Mouse (Mus musculus): Measurements from ENCODE around the gene Wdr19. TPM values are rescaled to one million over a fixed set of nuclear protein-coding genes. Genes with fewer than 3 reads are reported as not detected.

Gene Wdr19
- polyA plus RNA-seq, 1 experiment, result not detected

- Histone ChIP-seq H3K36me3 (ENCODE audit: control insufficient read depth) (no peaks in the 10 kb centered on the region), H3K9me3 (ENCODE audit: control insufficient read depth, low read length) (no peaks in the 10 kb centered on the region), H3K27me3 (ENCODE audit: control insufficient read depth) (no peaks in the 10 kb centered on the region), H3K4me3 (replicated peaks) (no peak overlapping the region), H3K4me1 (ENCODE audit: control insufficient read depth) (no peaks in the 10 kb centered on the region)
- TF ChIP-seq GATA1 (IDR thresholded peaks at IDR 0.05; ENCODE audit: low read length) (no peak), TAL1 (IDR thresholded peaks at IDR 0.05; ENCODE audit: low read length) (no peak)
Measured at GRCm38 (mm10) chr5:65158696-65159305, 40.7 kb upstream of the Wdr19 start.

DNA sequence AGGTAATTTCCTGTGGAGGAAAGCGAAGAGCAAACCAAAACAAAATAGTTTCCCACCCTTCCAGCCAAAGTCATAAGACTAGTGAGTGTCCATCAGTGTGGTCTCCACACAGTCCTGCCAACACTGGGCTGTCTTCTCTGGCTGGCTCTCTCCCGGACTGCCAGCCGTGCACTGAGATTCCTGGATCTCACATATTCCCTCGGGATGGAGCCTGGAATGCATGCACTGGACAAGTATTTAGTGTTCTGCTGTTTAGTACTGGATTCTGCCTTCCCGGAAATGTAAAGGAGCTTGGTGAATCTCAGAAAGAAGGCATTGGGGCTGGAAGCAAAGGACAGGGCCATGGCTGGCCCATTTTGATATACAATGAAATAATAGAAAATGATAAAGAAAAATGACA lies 36.5 kb upstream of the Wdr19 start:
- H3K4me1 ChIP-seq (ENCODE audit: control insufficient read depth), result no peaks in the 10 kb centered on the region
- H3K27me3 ChIP-seq (ENCODE audit: control insufficient read depth), result no peaks in the 10 kb centered on the region
- H3K4me3 ChIP-seq (replicated peaks), result no peak overlapping the region
- peaks cover 7% of the 10 kb centered on the region; the same call in 1 of the 2 replicates for H3K36me3 ChIP-seq (ENCODE audit: control insufficient read depth)
- no peaks in the 10 kb centered on the region for H3K9me3 ChIP-seq (ENCODE audit: control insufficient read depth, low read length)
- no peak for TF ChIP-seq TAL1 (IDR thresholded peaks at IDR 0.05; ENCODE audit: low read length)
- no peak for TF ChIP-seq GATA1 (IDR thresholded peaks at IDR 0.05; ENCODE audit: low read length)

DNA sequence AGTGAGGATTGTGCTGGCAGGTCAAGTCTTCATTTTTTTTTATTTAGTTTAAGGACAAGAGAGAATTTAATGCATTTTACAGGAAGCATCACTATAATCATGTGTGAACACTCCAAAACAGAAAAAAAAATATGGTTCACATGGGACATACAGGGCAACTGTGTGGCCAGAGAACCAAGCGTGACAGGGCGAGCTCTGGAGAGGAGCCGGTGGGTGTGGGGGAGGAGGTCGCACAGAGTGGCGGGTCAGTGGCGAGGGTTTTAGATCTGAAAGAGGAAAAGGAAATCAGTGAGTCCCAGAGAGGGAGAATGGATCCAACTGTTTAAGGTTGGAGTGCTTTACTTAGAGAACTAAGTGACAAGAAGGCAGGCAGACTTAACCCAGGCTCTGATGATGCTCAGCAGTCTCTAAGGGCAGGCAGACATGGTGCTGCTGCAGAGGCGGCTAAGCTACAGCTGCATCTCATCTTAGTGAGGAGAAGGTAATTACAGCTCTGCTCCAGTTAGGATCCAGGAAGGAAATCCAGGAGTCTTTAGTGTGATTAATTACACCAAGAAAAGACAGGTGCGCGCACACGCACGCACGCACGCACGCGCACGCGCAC lies 35.9 kb upstream of the Wdr19 start:
- H3K27me3 ChIP-seq (ENCODE audit: control insufficient read depth), result no peaks in the 10 kb centered on the region
- peaks cover 7% of the 10 kb centered on the region; the same call in 1 of the 2 replicates for H3K36me3 ChIP-seq (ENCODE audit: control insufficient read depth)
- H3K4me3 ChIP-seq (replicated peaks), result no peak overlapping the region
- H3K9me3 ChIP-seq (ENCODE audit: control insufficient read depth, low read length), result no peaks in the 10 kb centered on the region
- TF ChIP-seq GATA1 (IDR thresholded peaks at IDR 0.05; ENCODE audit: low read length), result no peak
- TF ChIP-seq TAL1 (IDR thresholded peaks at IDR 0.05; ENCODE audit: low read length), result no peak
- H3K4me1 ChIP-seq (ENCODE audit: control insufficient read depth), result no peaks in the 10 kb centered on the region

- Histone ChIP-seq H3K27me3 (ENCODE audit: control insufficient read depth) (no peaks in the 10 kb centered on the region), H3K4me3 (replicated peaks) (no peak overlapping the region), H3K36me3 (ENCODE audit: control insufficient read depth) (peaks cover 4% of the 10 kb centered on the region; the same call in 1 of the 2 replicates), H3K9me3 (ENCODE audit: control insufficient read depth, low read length) (no peaks in the 10 kb centered on the region), H3K4me1 (ENCODE audit: control insufficient read depth) (no peaks in the 10 kb centered on the region)
- TF ChIP-seq TAL1 (IDR thresholded peaks at IDR 0.05; ENCODE audit: low read length) (no peak), GATA1 (IDR thresholded peaks at IDR 0.05; ENCODE audit: low read length) (no peak)
Measured at GRCm38 (mm10) chr5:65170206-65170605, 29.3 kb upstream of the Wdr19 start.

DNA sequence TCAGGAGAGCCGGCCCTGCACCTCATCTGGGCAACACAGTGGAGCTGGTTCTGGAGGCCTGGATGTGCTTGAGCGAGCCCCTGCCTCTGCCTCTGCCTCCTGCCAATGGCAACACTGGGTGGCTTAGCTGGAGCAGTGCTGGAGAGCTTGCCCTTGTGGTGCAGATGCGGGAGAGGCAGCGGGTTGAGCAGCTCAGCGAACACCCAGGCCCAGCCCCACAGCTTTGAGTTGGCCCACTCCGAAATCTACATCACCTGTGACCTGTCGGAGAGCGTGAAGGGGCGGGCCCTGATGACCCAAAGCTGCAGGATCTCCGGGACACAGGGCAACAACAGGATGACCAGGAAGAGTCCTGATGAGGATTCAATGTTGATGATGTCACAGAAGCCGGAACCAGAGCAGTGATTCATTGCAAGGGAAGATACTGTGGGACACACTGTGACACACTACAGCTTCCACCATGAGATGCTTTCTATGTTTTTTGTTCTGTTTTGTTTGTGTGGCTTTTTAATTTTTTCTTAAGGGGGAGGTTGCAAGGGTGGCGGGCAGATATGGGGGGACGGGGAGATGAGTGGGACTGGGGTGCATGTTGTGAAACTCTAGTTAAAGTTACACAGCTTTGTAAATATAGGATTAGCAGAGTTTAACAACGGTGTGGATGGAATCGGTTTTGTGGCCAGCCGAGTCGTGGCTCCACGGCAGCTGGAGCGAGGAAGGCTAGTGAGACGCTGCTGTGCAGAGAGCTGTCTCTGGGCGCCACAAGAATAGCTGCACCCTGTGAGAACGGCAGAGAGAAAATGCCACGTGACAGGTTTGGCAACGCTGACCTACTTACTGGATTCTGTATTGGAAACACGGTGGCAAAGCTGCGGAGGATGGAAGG lies 24.2 kb upstream of the Wdr19 start:
- peak overlapping the region; percentile 27 for H3K4me3 ChIP-seq (replicated peaks)
- no peaks in the 10 kb centered on the region for H3K9me3 ChIP-seq (ENCODE audit: control insufficient read depth, low read length)
- H3K27me3 ChIP-seq (ENCODE audit: control insufficient read depth), result no peaks in the 10 kb centered on the region
- TF ChIP-seq GATA1 (IDR thresholded peaks at IDR 0.05; ENCODE audit: low read length) (no peak), TAL1 (IDR thresholded peaks at IDR 0.05; ENCODE audit: low read length) (no peak)
- no peaks in the 10 kb centered on the region for H3K4me1 ChIP-seq (ENCODE audit: control insufficient read depth)
- H3K36me3 ChIP-seq (ENCODE audit: control insufficient read depth), result no peaks in the 10 kb centered on the region

DNA sequence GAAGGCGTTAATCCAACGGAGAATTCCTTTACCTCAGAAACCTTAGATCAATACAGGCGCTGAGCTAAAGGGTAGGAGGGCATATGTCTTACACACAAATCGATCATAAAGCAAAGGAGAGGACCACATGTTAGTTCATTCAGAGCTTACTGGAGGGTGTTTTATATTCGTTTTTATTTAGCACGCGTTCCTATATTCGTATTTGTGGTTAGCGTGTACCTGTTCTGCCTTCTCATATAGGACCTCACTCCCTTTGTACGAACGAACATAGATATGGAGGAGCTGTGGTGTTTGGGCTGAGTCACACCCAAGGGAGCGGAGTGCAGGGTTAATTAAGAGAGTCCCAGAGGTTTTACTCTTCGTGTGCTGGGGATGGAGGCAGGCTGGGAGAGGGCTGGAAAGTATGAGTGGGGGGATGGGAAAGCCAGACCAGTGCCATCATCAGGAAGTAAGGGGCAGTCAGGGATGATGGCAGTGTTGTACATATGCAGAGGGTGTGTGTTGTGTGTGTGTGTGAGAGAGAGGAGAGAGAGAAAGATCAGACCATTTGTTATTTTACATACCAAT lies 23.5 kb upstream of the Wdr19 start:
- Histone ChIP-seq H3K36me3 (ENCODE audit: control insufficient read depth) (no peaks in the 10 kb centered on the region), H3K4me3 (replicated peaks) (peak overlapping the region; percentile 27)
- TF ChIP-seq GATA1 (IDR thresholded peaks at IDR 0.05; ENCODE audit: low read length) (no peak), TAL1 (IDR thresholded peaks at IDR 0.05; ENCODE audit: low read length) (no peak)

GRCm38 (mm10) chr5:65177026-65177514 lies 22.4 kb upstream of the Wdr19 start:
- Histone ChIP-seq H3K4me1 (ENCODE audit: control insufficient read depth) (no peaks in the 10 kb centered on the region), H3K36me3 (ENCODE audit: control insufficient read depth) (no peaks in the 10 kb centered on the region), H3K4me3 (replicated peaks) (no peak overlapping the region), H3K27me3 (ENCODE audit: control insufficient read depth) (no peaks in the 10 kb centered on the region), H3K9me3 (ENCODE audit: control insufficient read depth, low read length) (no peaks in the 10 kb centered on the region)
- TF ChIP-seq TAL1 (IDR thresholded peaks at IDR 0.05; ENCODE audit: low read length) (no peak), GATA1 (IDR thresholded peaks at IDR 0.05; ENCODE audit: low read length) (no peak)

More for the DNA sequence above, 23.5 kb upstream of the Wdr19 start:
- Histone ChIP-seq H3K4me1 (ENCODE audit: control insufficient read depth) (no peaks in the 10 kb centered on the region), H3K9me3 (ENCODE audit: control insufficient read depth, low read length) (no peaks in the 10 kb centered on the region), H3K27me3 (ENCODE audit: control insufficient read depth) (no peaks in the 10 kb centered on the region)

DNA sequence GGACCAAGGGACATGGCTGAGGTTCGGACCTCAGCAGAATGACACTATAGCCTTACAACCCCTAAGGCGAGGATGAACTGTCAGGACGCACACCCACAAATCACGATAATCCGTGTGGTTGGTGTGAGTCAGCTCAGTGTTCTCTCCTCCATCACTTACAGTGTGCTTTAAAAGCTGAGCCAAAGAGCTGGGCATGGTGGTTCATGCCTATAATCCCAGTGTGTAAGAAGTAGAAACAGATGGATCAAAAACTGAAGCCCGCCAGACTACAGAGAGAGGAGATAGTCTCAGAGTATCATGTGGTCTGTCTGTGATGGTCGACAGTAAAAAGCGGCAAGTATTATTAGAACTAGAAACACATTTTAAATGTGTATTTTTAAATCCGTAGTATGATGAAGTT lies 21.0 kb upstream of the Wdr19 start:
- Histone ChIP-seq H3K9me3 (ENCODE audit: control insufficient read depth, low read length) (no peaks in the 10 kb centered on the region), H3K4me3 (replicated peaks) (no peak overlapping the region), H3K36me3 (ENCODE audit: control insufficient read depth) (no peaks in the 10 kb centered on the region), H3K27me3 (ENCODE audit: control insufficient read depth) (no peaks in the 10 kb centered on the region), H3K4me1 (ENCODE audit: control insufficient read depth) (no peaks in the 10 kb centered on the region)
- no peak for TF ChIP-seq GATA1 (IDR thresholded peaks at IDR 0.05; ENCODE audit: low read length)

Measured in erythroblast, embryonic 14.5 days (primary cell).